Mouse (Mus musculus) ovary, adult 2 months (tissue): ENCODE results near the gene Ovol1. TPM values are rescaled to one million over a fixed set of nuclear protein-coding genes. Genes with fewer than 3 reads are reported as not detected.

ENCODE experiments used
- polyA plus RNA-seq: library from polyadenylated mRNA; depleted of rRNA; stranded (reverse); fragments of >200 nt; gene quantifications from 2 replicates; pipeline ENCODE4 v1.2.3, GENCODE M21; 2012; rRNA removed

The Ovol1 gene
- polyA plus RNA-seq, result 0.87 and 1.1 TPM in 2 replicates

GRCm38 (mm10) chr19:5560457-5561041, at the start of gene Ovol1:
TSS of gene Ovol1 (minus strand) at chr19:5560646.

GRCm38 (mm10) chr19:5609547-5610404, 49.3 kb upstream of the Ovol1 start, which contains the start of gene Kat5:
TSS of gene Kat5 (minus strand) at chr19:5610237.

GRCm38 (mm10) chr19:5601752-5602541, 41.5 kb upstream of the Ovol1 start, which contains the start of gene Rnaseh2c:
TSS of gene Rnaseh2c (plus strand) at chr19:5601873.

GRCm38 (mm10) chr19:5567534-5568469, 7.4 kb upstream of the Ovol1 start, which contains the start of gene Ap5b1:
TSS of gene Ap5b1 (plus strand) at chr19:5568025.

GRCm38 (mm10) chr19:5510031-5511026, 50.1 kb downstream of the Ovol1 start, which contains the start of gene Snx32:
TSS of gene Snx32 (minus strand) at chr19:5510538.

GRCm38 (mm10) chr19:5503687-5504086, 56.8 kb downstream of the Ovol1 start, which contains the start of gene 1700020D05Rik:
TSS of gene 1700020D05Rik (minus strand) at chr19:5503787.

Other genes with a start within 250 kb of the Ovol1 start
- not detected in 2 replicates for gene Catsper1, start 224.9 kb downstream of the Ovol1 start, polyA plus RNA-seq
- 7.1 and 12.9 TPM in 2 replicates for gene Cst6, start 211.1 kb downstream of the Ovol1 start, polyA plus RNA-seq
- 19.4 and 21.0 TPM in 2 replicates for gene Eif1ad, start 193.9 kb downstream of the Ovol1 start, polyA plus RNA-seq
- 123 and 155 TPM in 2 replicates for gene Banf1, start 193.5 kb downstream of the Ovol1 start, polyA plus RNA-seq
- gene Sart1, start 171.9 kb downstream of the Ovol1 start, polyA plus RNA-seq, result 15.7 and 18.4 TPM in 2 replicates
- 4.9 and 5.6 TPM in 2 replicates for gene Tsga10ip, start 158.1 kb downstream of the Ovol1 start, polyA plus RNA-seq
- 86.3 and 111 TPM in 2 replicates for gene Drap1, start 135.7 kb downstream of the Ovol1 start, polyA plus RNA-seq
- gene AI837181, start 135.5 kb downstream of the Ovol1 start, polyA plus RNA-seq, result 115 and 124 TPM in 2 replicates
- 4.3 and 7.9 TPM in 2 replicates for gene Fosl1, start 113.1 kb downstream of the Ovol1 start, polyA plus RNA-seq
- gene Ccdc85b, start 102.8 kb downstream of the Ovol1 start, polyA plus RNA-seq, result 12.3 and 17.9 TPM in 2 replicates
- gene Fibp, start 100.0 kb downstream of the Ovol1 start, polyA plus RNA-seq, result 118 and 164 TPM in 2 replicates
- 1.5 and 2.4 TPM in 2 replicates for gene Ctsw, start 92.1 kb downstream of the Ovol1 start, polyA plus RNA-seq
- 205 and 258 TPM in 2 replicates for gene Efemp2, start 86.7 kb downstream of the Ovol1 start, polyA plus RNA-seq
- gene Mus81, start 72.2 kb downstream of the Ovol1 start, polyA plus RNA-seq, result 78.2 and 88.4 TPM in 2 replicates
- gene Cfl1, start 70.2 kb downstream of the Ovol1 start, polyA plus RNA-seq, result 447 and 670 TPM in 2 replicates
- 1.00 and 1.3 TPM in 2 replicates for gene 1700020D05Rik, start 56.9 kb downstream of the Ovol1 start, polyA plus RNA-seq
- 17.6 and 19.1 TPM in 2 replicates for gene Snx32, start 50.1 kb downstream of the Ovol1 start, polyA plus RNA-seq
- 15.5 and 16.1 TPM in 2 replicates for gene Ap5b1, start 7.4 kb upstream of the Ovol1 start, polyA plus RNA-seq
- gene Rnaseh2c, start 41.2 kb upstream of the Ovol1 start, polyA plus RNA-seq, result 93.6 and 93.9 TPM in 2 replicates
- gene Kat5, start 49.6 kb upstream of the Ovol1 start, polyA plus RNA-seq, result 56.6 and 61.2 TPM in 2 replicates
- gene Rela, start 76.8 kb upstream of the Ovol1 start, polyA plus RNA-seq, result 109 and 128 TPM in 2 replicates
- 110 and 149 TPM in 2 replicates for gene Sipa1, start 103.1 kb upstream of the Ovol1 start, polyA plus RNA-seq
- 89.5 and 98.2 TPM in 2 replicates for gene Map3k11, start 128.1 kb upstream of the Ovol1 start, polyA plus RNA-seq
- gene Pcnx3, start 128.3 kb upstream of the Ovol1 start, polyA plus RNA-seq, result 260 and 276 TPM in 2 replicates
- 1.7 and 2.6 TPM in 2 replicates for gene Kcnk7, start 143.7 kb upstream of the Ovol1 start, polyA plus RNA-seq
- 69.0 and 78.6 TPM in 2 replicates for gene Ehbp1l1, start 165.7 kb upstream of the Ovol1 start, polyA plus RNA-seq
- 391 and 451 TPM in 2 replicates for gene Fam89b, start 169.0 kb upstream of the Ovol1 start, polyA plus RNA-seq
- 509 and 535 TPM in 2 replicates for gene Ltbp3, start 180.3 kb upstream of the Ovol1 start, polyA plus RNA-seq
- 143 and 154 TPM in 2 replicates for gene Scyl1, start 210.8 kb upstream of the Ovol1 start, polyA plus RNA-seq